Mouse (Mus musculus): ENCODE measurements around the gene Vti1b. TPM values are rescaled to one million over a fixed set of nuclear protein-coding genes. Genes with fewer than 3 reads are reported as not detected.
"Not testable (repeated sequence)": the region's sequence is repeated elsewhere in the genome, so short reads cannot be mapped to it uniquely, and the experiment has no call there.

The Vti1b gene
- polyA plus RNA-seq, 1 experiment from 2014 or later: 49.6 TPM

GRCm38 (mm10) chr12:79185160-79185559 lies 12.7 kb upstream of the Vti1b start:
- DNase-seq; H3K27me3 ChIP-seq; H3K4me3 ChIP-seq (replicated peaks); H3K27ac ChIP-seq; H3K9ac ChIP-seq; H3K4me2 ChIP-seq; ATAC-seq (ENCODE audit: low read depth); H3K9me3 ChIP-seq (replicated peaks): not testable (repeated sequence)
- 77% methylated on average over 4 of the region's 6 CpGs for WGBS (ENCODE audit: insufficient replicate concordance)
- Histone ChIP-seq H3K4me1 (replicated peaks) (peaks cover 16% of the 10 kb centered on the region), H3K36me3 (peaks cover 82% of the 10 kb centered on the region)

- ATAC-seq (ENCODE audit: low read depth) (no peak), DNase-seq (no peak)
- Histone ChIP-seq H3K4me3 (replicated peaks) (no peak overlapping the region), H3K9ac (no peak overlapping the region), H3K4me1 (replicated peaks) (peaks cover 25% of the 10 kb centered on the region), H3K4me2 (no peak overlapping the region), H3K36me3 (peaks cover 38% of the 10 kb centered on the region), H3K27me3 (no peaks in the 10 kb centered on the region), H3K27ac (no peak overlapping the region), H3K9me3 (replicated peaks) (no peaks in the 10 kb centered on the region)
- WGBS (ENCODE audit: insufficient replicate concordance): 83% methylated on average over 5 of the region's 5 CpGs
These were observed 3.5 kb upstream of the Vti1b start for GRCm38 (mm10) chr12:79175998-79176397.

- Histone ChIP-seq H3K4me1 (replicated peaks) (peaks cover 31% of the 10 kb centered on the region), H3K9me3 (replicated peaks) (no peaks in the 10 kb centered on the region), H3K27ac (peak overlapping the region; percentile 74), H3K27me3 (no peaks in the 10 kb centered on the region), H3K36me3 (peaks cover 30% of the 10 kb centered on the region), H3K4me3 (replicated peaks) (no peak overlapping the region), H3K4me2 (peak overlapping the region; percentile 40; the same call in 1 of the 2 replicates), H3K9ac (0 out of 2 replicates have a peak overlapping the region, but pooled peaks have one; percentile 26)
- ATAC-seq (ENCODE audit: low read depth) (no peak), DNase-seq (peak; percentile 27)
- WGBS (ENCODE audit: insufficient replicate concordance): 25% methylated on average over 5 of the region's 5 CpGs
These were observed 1.3 kb upstream of the Vti1b start for GRCm38 (mm10) chr12:79173721-79174120.

GRCm38 (mm10) chr12:79171269-79171995 lies 1.0 kb downstream of the Vti1b start:
- DNase-seq (no peak), ATAC-seq (ENCODE audit: low read depth) (no peak)
- Histone ChIP-seq H3K9me3 (replicated peaks) (no peaks in the 10 kb centered on the region), H3K27me3 (no peaks in the 10 kb centered on the region), H3K4me3 (replicated peaks) (peak overlapping the region; percentile 96), H3K4me2 (peak overlapping the region; percentile 80), H3K27ac (peak overlapping the region; percentile 87; the same call in 1 of the 2 replicates), H3K4me1 (replicated peaks) (peaks cover 31% of the 10 kb centered on the region), H3K9ac (peak overlapping the region; percentile 86), H3K36me3 (peaks cover 14% of the 10 kb centered on the region)
- 31% methylated on average over 12 of the region's 12 CpGs for WGBS (ENCODE audit: insufficient replicate concordance)

GRCm38 (mm10) chr12:79170421-79170820 lies 2.0 kb downstream of the Vti1b start:
- no peak overlapping the region for H3K27ac ChIP-seq
- no peaks in the 10 kb centered on the region for H3K27me3 ChIP-seq
- ATAC-seq (ENCODE audit: low read depth) (no peak), DNase-seq (no peak)
- no peaks in the 10 kb centered on the region for H3K9me3 ChIP-seq (replicated peaks)
- no peak overlapping the region for H3K4me3 ChIP-seq (replicated peaks)
- peak overlapping the region; percentile 9; the same call in 1 of the 2 replicates for H3K9ac ChIP-seq
- WGBS (ENCODE audit: insufficient replicate concordance): 73% methylated on average over 3 of the region's 3 CpGs
- H3K4me1 ChIP-seq (replicated peaks): peaks cover 31% of the 10 kb centered on the region
- H3K4me2 ChIP-seq: no peak overlapping the region
- H3K36me3 ChIP-seq: peaks cover 10% of the 10 kb centered on the region

GRCm38 (mm10) chr12:79169173-79169572 lies 3.3 kb downstream of the Vti1b start:
- Histone ChIP-seq H3K4me3 (replicated peaks) (no peak overlapping the region), H3K4me1 (replicated peaks) (peaks cover 26% of the 10 kb centered on the region), H3K36me3 (peaks cover 16% of the 10 kb centered on the region), H3K4me2 (no peak overlapping the region), H3K27me3 (no peaks in the 10 kb centered on the region), H3K9ac (no peak overlapping the region), H3K27ac (no peak overlapping the region), H3K9me3 (replicated peaks) (no peaks in the 10 kb centered on the region)
- no peak for DNase-seq
- ATAC-seq (ENCODE audit: low read depth): no peak

- no peaks in the 10 kb centered on the region for H3K4me1 ChIP-seq (replicated peaks)
- H3K9ac ChIP-seq: no peak overlapping the region
- H3K36me3 ChIP-seq: peaks cover 68% of the 10 kb centered on the region
- H3K27me3 ChIP-seq: no peaks in the 10 kb centered on the region
- no peak overlapping the region for H3K27ac ChIP-seq
- DNase-seq (no peak), ATAC-seq (ENCODE audit: low read depth) (no peak)
- no peak overlapping the region for H3K4me3 ChIP-seq (replicated peaks)
- no peaks in the 10 kb centered on the region for H3K9me3 ChIP-seq (replicated peaks)
- no peak overlapping the region for H3K4me2 ChIP-seq
- WGBS (ENCODE audit: insufficient replicate concordance): 71% methylated on average over 3 of the region's 3 CpGs
These were observed 9.6 kb downstream of the Vti1b start for GRCm38 (mm10) chr12:79162876-79163275.

- WGBS (ENCODE audit: insufficient replicate concordance): 89% methylated on average over 6 of the region's 6 CpGs
- Histone ChIP-seq H3K4me3 (replicated peaks) (no peak overlapping the region), H3K36me3 (peaks cover 6% of the 10 kb centered on the region; the same call in 1 of the 2 replicates), H3K4me1 (replicated peaks) (no peaks in the 10 kb centered on the region), H3K9ac (no peak overlapping the region), H3K9me3 (replicated peaks) (no peaks in the 10 kb centered on the region), H3K4me2 (no peak overlapping the region), H3K27ac (no peak overlapping the region), H3K27me3 (no peaks in the 10 kb centered on the region)
- no peak for DNase-seq
- ATAC-seq (ENCODE audit: low read depth): no peak
These were observed 22.8 kb downstream of the Vti1b start for GRCm38 (mm10) chr12:79149653-79150052.

- no peaks in the 10 kb centered on the region for H3K9me3 ChIP-seq (replicated peaks)
- no peak overlapping the region for H3K4me2 ChIP-seq
- no peak for ATAC-seq (ENCODE audit: low read depth)
- DNase-seq: no peak
- H3K27ac ChIP-seq: no peak overlapping the region
- H3K9ac ChIP-seq: no peak overlapping the region
- H3K4me3 ChIP-seq (replicated peaks): no peak overlapping the region
- no peaks in the 10 kb centered on the region for H3K27me3 ChIP-seq
- H3K36me3 ChIP-seq: no peaks in the 10 kb centered on the region
- H3K4me1 ChIP-seq (replicated peaks): no peaks in the 10 kb centered on the region
These were observed 31.1 kb downstream of the Vti1b start for GRCm38 (mm10) chr12:79141384-79141783.

GRCm38 (mm10) chr12:79140811-79141210 lies 31.7 kb downstream of the Vti1b start:
- Histone ChIP-seq H3K9ac (no peak overlapping the region), H3K9me3 (replicated peaks) (no peaks in the 10 kb centered on the region), H3K4me1 (replicated peaks) (no peaks in the 10 kb centered on the region), H3K27ac (no peak overlapping the region), H3K27me3 (no peaks in the 10 kb centered on the region), H3K4me3 (replicated peaks) (no peak overlapping the region), H3K4me2 (no peak overlapping the region), H3K36me3 (no peaks in the 10 kb centered on the region)
- WGBS (ENCODE audit: insufficient replicate concordance): 68% methylated on average over 2 of the region's 2 CpGs
- DNase-seq (no peak), ATAC-seq (ENCODE audit: low read depth) (no peak)

GRCm38 (mm10) chr12:79139417-79139816 lies 33.0 kb downstream of the Vti1b start:
- DNase-seq (no peak), ATAC-seq (ENCODE audit: low read depth) (no peak)
- Histone ChIP-seq H3K9ac (no peak overlapping the region), H3K27ac (no peak overlapping the region), H3K4me2 (no peak overlapping the region), H3K9me3 (replicated peaks) (no peaks in the 10 kb centered on the region), H3K4me3 (replicated peaks) (no peak overlapping the region), H3K36me3 (no peaks in the 10 kb centered on the region), H3K4me1 (replicated peaks) (no peaks in the 10 kb centered on the region), H3K27me3 (peaks cover 7% of the 10 kb centered on the region)
- WGBS (ENCODE audit: insufficient replicate concordance): 44% methylated on average over 1 of the region's 1 CpGs

- Histone ChIP-seq H3K4me2 (no peak overlapping the region), H3K27ac (no peak overlapping the region), H3K4me3 (replicated peaks) (no peak overlapping the region), H3K27me3 (peaks cover 9% of the 10 kb centered on the region), H3K36me3 (no peaks in the 10 kb centered on the region), H3K9ac (no peak overlapping the region), H3K4me1 (replicated peaks) (no peaks in the 10 kb centered on the region), H3K9me3 (replicated peaks) (no peaks in the 10 kb centered on the region)
- DNase-seq (no peak), ATAC-seq (ENCODE audit: low read depth) (no peak)
These were observed 33.5 kb downstream of the Vti1b start for GRCm38 (mm10) chr12:79138999-79139398.

Data from liver, embryonic 13.5 days (tissue).